Mouse (Mus musculus): ENCODE results near the gene Gm5483.
A peak's percentile ranks its signal among the peaks of the same experiment; 100 is the strongest.
"Not testable (repeated sequence)": the region's sequence is repeated elsewhere in the genome, so short reads cannot be mapped to it uniquely, and the experiment has no call there.

Gm5483 gene

DNA sequence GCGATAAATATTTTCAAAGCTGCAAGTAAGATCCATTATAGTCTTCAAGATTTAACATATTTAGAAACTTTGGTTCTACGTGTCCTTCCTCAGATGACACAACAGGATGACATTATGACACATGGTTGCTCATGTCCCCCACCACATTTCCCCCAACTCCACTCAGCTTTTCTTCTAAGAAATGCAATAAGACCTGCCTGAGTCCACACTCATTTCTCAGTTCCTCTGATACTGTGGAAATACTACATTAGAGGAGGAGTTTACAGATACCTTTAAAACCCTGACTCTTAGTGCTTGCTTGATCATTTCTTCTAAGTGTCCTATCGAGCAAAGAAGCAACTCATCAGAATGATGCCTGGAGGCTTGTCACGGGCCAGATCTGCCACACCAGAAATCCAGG lies at the start of gene Gm5483:
TSS of gene Gm5483 (plus strand) at position 301 of the 400 bp plus-strand sequence.
- not testable (repeated sequence) for DNase-seq

DNA sequence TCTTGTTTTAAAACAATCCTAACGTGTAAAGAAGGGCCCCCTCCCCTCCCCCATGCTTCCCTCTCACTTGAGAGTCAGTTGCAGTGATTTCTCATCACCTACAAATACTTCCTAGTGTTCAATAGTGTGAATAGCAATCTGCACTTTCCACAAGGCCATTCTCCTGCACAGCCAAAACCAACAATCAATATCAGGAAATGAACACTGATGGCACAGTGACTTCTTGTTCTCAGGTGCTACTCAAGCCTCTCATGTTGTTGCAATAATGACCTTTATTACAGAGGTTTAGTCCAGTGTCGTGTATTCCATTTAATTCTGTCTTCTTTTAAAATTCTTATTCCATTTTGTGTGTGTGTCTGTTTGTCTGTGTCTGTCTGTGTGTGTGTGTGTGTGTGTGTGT lies 45.8 kb upstream of the Gm5483 start:
- no peak for DNase-seq

DNA sequence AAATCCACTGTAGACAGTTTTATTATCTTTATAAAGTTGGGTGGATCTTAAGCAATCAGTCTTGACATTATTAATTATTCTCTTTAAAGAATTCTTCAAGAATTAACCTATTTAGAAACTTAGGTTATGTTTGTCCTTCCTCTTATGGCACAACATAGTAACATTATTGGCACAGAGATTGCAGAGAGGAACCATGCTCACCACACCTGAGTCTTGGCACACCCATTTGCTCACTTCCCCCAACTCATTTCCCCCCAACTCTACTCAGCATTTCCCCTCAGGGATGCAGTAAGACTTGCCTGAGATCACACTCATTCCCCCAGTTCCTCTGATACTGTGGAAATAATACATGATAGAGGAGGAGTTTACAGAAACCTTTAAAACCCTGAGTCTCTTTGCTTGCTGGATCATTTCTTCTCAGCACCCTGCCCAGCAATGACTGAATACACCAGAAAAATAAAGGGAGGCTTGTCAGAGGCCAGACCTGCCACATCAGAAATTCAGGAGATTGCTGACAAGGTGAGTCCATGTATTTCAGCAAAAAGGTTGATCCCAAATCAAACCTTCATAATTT lies 27.5 kb upstream of the Gm5483 start, which contains the start of gene Stfa2l1:
TSS of gene Stfa2l1 (plus strand) at position 410 of the 574 bp plus-strand sequence.
- DNase-seq: no peak

DNA sequence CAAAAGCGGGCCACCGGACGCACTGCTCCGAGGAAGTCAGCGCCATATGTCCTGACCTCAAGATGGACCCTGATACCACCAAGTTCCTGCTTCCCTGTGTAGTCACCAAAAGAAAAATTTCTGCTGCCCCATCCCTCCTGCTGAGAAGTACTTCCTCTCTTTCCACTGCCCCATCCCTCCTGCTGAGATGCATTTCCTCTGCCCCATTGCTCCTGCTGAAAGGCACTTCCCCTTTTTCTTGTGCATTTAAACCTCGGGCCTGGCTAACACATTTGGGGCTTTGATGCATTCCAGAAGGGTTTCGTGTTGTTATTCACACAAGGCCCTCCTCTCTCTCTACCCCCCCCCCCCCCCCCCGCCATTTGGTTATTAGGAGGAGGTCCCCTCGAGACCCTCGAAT lies 16.2 kb upstream of the Gm5483 start:
- not testable (repeated sequence) for DNase-seq

GRCm38 (mm10) chr16:36176108-36176507 lies 7.9 kb upstream of the Gm5483 start:
- DNase-seq: no peak

GRCm38 (mm10) chr16:36179910-36180309 lies 4.1 kb upstream of the Gm5483 start:
- DNase-seq: no peak

DNA sequence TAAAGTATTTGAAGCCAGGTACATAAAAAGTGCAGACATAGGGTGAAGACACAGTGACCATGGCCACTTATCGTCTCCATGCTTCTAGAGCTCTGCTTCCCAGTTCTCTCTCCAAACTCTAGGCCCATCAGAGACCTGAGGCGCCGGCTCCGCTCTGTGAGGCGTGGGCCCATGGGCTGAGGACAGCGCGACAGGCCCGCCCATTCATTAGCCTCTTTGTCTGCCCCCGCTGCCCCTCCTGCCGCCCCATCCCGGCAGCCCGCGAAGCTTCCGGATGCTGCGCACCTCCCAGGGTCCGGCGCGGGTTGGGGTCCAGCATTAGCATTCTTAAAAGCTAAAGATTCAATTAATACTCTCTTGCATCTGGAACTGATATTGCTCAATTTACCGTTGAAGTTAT lies 15.2 kb downstream of the Gm5483 start:
- no peak for DNase-seq

GRCm38 (mm10) chr16:36203846-36204245 lies 19.8 kb downstream of the Gm5483 start:
- DNase-seq: peak; percentile 41

DNA sequence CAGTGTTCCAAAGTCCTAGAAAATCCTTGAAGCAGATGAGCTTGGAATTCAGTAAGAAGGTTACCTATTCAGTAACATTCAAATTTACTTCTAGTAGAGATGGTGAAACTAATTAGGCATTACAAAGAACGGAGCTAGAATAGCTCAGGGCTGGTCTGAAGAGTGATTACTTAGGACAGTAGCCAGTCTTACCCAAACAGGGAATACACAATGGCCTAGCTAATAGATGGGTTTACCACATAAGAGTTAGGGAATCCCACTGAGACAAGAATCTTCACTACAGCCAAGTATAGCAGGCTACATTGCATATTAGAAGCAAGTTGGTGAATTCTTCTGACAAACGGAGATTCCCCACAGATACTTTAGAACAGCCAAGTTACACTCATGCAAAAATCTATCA lies 21.7 kb downstream of the Gm5483 start:
- DNase-seq: not testable (repeated sequence)

DNA sequence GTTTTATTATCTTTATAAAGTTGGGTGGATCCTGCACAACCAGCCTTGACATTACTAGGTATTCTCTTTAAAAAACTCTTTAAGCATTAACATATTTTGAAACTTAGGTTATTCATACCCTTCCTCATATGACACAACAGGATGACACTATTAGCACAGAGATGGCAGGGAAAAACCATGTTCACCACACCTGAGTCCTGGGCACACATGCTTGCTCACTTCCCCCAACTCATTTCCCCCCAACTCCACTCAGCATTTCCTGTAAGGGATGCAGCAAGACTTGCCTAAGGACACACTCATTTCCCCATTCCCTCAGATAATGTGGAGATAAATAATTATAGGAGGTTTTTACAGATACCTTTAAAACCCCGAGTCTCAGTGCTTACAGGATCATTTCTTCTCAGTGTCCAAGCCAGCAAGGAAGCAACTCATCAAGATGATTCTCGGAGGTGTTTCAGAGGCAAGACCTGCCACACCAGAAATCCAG lies 26.0 kb downstream of the Gm5483 start, which contains the start of gene Gm5416:
TSS of gene Gm5416 (plus strand) at position 437 of the 487 bp plus-strand sequence.
- DNase-seq: no peak

GRCm38 (mm10) chr16:36221168-36221567 lies 37.2 kb downstream of the Gm5483 start, which contains the start of gene 2010005H15Rik:
TSS of gene 2010005H15Rik (plus strand) at chr16:36221468.
- DNase-seq: not testable (repeated sequence)
